Mouse (Mus musculus): ENCODE results near the gene Sh3glb2.

DNA sequence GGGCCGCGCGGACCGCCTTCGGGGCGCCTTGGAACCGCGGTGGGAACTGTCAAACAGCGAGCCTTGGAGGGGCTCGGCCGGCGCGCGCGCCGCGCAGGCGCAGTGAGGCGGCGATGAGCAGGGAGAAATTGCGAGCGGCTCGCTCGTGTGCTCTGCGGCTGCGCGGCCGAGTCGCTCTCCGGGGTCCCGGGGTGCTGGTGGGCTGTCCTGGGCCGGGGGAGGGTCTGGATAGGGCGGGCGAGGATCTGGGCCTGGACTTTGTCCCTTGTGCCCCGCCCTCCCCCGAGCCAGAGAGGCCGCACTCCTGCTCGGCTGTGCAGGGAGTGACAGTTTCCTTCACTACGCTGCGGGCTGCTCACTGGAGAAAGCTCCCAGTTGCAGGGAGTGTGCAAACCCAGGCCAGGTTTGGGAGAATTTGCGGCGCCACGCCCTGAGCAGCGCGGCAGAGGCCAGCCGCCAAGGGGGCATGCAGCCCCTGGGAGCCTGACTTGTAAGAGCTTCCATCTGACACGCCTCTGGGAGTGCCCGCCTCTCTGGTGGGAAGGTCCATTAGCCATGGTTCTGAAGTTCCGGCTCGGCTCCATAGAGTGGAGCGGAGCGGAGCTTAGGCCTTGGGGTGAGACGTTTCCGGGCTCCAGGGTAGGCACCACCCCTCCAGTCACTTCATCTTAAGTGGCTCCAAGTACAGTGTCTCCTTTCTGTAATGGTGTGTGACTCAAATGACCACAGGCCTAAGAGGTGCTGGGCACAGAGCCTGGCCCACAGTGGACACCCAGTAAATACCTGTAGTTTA is 33.6 kb upstream of the Sh3glb2 start:
- TF ChIP-seq EP300 (IDR thresholded peaks at IDR 0.05; ENCODE audit: low read depth) (no peak), CTCF (IDR thresholded peaks at IDR 0.05; ENCODE audit: low read depth) (no peak)
